Mouse (Mus musculus) olfactory bulb, adult 2 months (tissue): ENCODE data around the gene Iah1. TPM values are rescaled to one million over a fixed set of nuclear protein-coding genes. Genes with fewer than 3 reads are reported as not detected.

Experiments
- H3K27ac ChIP-seq: fragments of 200-500 bp; 2 replicates; pipeline ENCODE4 v1.5.1; 2012; ENCODE audit warnings: low read depth, low read length; ENCODE audit not compliant: insufficient read depth
- H3K4me1 ChIP-seq: fragments of 200-500 bp; 2 replicates; pipeline ENCODE4 v1.6.1; 2012; ENCODE audit warnings: low read length; ENCODE audit not compliant: control insufficient read depth, insufficient read depth
- H3K4me3 ChIP-seq: fragments of 200-500 bp; 2 replicates; pipeline ENCODE4 v1.5.1; 2012; ENCODE audit warnings: mild to moderate bottlenecking, low read depth, low read length, moderate library complexity; ENCODE audit not compliant: insufficient read depth
- CTCF ChIP-seq: fragments of 200-500 bp; IDR thresholded peaks from 2 replicates; pipeline ENCODE4 v1.5.1; 2012; ENCODE audit warnings: low read depth, mild to moderate bottlenecking, low read length, moderate library complexity; ENCODE audit not compliant: insufficient read depth
- POLR2A ChIP-seq: fragments of 200-500 bp; IDR thresholded peaks from 2 replicates; pipeline ENCODE4 v1.6.1; 2012; ENCODE audit warnings: mild to moderate bottlenecking, low read depth, low read length, moderate library complexity; ENCODE audit not compliant: insufficient read depth
- WGBS: fragments of 180-500 bp; shearing (Covaris S2); methylation state at CpG from one replicate; pipeline ENCODE4 v1.1.7; 2018; 5-methylcytosine and 5-hydroxymethylcytosine counted together
- polyA plus RNA-seq: library from polyadenylated mRNA; stranded (reverse); fragments of >200 nt; gene quantifications from 2 replicates; pipeline ENCODE4 v1.2.4, GENCODE M21; 2012; ENCODE audit warnings: low replicate concordance; ENCODE audit not compliant: missing spikeins, insufficient read depth, insufficient read length

Gene Iah1
- polyA plus RNA-seq, 1 experiment = not detected

DNA sequence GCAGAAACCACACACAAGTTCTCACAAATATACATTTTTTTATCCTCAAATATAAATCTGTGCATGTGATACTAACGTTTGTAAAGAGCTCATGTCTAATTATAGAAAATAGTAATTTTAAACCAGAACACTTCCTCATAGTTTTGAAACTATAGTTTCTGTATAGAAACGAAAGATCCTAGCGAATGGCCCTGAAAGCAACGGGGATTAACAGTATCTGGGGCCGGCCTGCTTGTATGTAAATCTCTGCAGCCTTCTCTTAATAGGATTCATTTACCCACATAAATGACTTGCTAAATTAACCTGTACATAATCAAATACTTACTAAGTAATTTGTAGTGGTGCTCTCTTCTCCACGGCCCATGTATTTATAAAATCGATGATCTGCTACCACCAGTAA, 30.8 kb downstream of the Iah1 start:
- 63% methylated on average over 7 of the region's 7 CpGs for WGBS
- TF ChIP-seq CTCF (no peak), POLR2A (no peak)
- Histone ChIP-seq H3K4me1 (no peaks in the 10 kb centered on the region), H3K4me3 (no peak overlapping the region), H3K27ac (no peak overlapping the region)

DNA sequence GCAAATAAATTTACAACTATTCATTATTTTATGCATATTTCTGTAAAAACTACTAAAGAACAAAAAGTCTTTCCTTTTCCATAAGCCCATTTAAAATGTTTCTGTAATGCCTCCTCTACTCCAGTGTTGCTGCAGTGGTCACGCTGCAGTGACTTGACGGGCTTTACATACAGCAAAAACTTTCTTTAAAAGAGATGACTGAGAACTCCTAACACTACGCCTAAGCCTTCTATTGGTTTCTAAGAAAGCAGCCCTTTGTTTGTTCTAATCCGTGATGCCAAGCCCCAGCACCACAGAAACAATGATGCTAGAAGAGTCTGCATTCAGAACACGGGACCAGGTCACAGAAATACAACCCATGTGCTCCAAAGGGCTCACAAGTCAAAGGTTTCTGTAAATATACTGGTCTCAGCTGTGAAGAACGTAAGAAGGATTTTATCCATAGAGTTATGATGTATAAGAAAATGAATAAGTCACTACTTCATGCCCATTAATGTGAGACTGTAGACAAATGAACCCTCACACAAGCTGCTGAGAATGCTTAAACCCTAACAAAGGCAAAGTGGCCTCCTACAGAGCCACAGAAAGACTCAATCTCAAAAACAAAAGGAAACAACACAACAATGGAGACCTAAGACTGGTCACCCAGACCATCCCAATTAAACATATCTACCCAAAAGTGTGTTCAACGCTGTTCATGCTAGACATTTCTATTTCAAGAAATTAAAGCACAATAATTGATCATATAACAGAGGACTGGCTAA, 34.1 kb downstream of the Iah1 start:
- no peak for TF ChIP-seq POLR2A
- no peak for TF ChIP-seq CTCF
- Histone ChIP-seq H3K27ac (no peak overlapping the region), H3K4me1 (no peaks in the 10 kb centered on the region), H3K4me3 (no peak overlapping the region)
- 51% methylated on average over 7 of the region's 7 CpGs for WGBS

DNA sequence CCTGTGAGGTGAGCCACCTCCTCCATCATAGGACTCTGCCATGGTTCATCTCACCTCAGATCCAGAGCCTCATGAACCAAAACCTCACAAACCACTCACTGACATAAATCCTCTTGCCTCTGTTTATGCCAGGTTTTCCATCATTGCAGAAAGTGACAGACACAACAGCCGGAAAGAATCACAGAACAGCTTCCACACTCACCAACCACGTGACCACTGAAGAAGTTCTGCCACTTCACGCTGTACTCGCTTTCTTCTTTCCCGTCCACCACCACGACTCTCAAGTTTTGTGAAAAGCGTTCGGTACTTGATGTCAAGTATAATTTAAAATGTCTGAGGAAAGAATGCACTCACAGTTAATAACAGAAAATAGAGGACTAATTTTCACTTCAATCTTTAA, 37.5 kb downstream of the Iah1 start:
- 95% methylated on average over 8 of the region's 8 CpGs for WGBS
- Histone ChIP-seq H3K27ac (no peak overlapping the region), H3K4me1 (no peaks in the 10 kb centered on the region), H3K4me3 (no peak overlapping the region)
- no peak for TF ChIP-seq CTCF
- no peak for TF ChIP-seq POLR2A

DNA sequence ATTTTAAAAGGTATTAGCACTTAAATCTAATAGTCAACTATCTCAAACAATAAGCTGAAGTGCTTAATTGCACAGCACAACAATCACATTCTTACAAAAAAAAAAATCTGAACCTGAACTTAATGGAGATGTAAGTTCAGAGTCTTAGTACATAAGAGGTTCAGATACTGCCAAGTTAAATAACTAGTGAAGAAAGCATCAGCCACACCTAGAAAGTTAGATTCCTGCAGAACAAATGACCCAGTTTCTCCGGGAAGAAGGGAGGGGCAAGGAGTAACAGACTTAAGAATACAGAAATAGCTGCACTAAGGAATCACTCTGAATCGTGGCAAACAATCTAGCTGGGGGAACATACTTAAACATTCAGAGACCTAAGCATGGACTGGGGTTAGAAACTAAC, 46.5 kb downstream of the Iah1 start:
- peaks cover 6% of the 10 kb centered on the region for H3K4me1 ChIP-seq
- WGBS = 31% methylated on average over 2 of the region's 2 CpGs
- TF ChIP-seq POLR2A = no peak
- no peak for TF ChIP-seq CTCF
- no peak overlapping the region for H3K27ac ChIP-seq
- H3K4me3 ChIP-seq = no peak overlapping the region

DNA sequence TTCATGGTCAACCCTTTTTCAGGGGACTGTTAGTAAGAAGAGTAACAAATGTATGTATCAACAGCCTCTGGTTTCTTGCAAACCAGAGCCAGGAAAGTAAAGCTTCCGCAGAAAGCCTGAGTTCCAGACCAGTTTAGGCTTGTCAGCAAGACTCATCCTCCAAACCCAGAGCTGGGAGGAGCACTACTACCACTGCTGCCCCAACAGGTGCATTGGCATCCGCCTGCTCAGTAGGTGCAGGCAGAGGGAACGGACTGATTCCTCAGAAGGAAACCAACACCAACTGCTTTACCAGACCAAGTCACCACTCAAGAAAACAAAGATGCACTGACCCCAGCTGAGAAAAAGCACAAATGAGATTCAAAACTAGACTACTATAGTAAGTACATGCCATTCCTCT, 47.0 kb downstream of the Iah1 start:
- TF ChIP-seq CTCF = no peak
- no peak for TF ChIP-seq POLR2A
- H3K4me1 ChIP-seq = peaks cover 6% of the 10 kb centered on the region
- 90% methylated on average over 3 of the region's 3 CpGs for WGBS
- H3K27ac ChIP-seq = no peak overlapping the region
- H3K4me3 ChIP-seq = no peak overlapping the region

DNA sequence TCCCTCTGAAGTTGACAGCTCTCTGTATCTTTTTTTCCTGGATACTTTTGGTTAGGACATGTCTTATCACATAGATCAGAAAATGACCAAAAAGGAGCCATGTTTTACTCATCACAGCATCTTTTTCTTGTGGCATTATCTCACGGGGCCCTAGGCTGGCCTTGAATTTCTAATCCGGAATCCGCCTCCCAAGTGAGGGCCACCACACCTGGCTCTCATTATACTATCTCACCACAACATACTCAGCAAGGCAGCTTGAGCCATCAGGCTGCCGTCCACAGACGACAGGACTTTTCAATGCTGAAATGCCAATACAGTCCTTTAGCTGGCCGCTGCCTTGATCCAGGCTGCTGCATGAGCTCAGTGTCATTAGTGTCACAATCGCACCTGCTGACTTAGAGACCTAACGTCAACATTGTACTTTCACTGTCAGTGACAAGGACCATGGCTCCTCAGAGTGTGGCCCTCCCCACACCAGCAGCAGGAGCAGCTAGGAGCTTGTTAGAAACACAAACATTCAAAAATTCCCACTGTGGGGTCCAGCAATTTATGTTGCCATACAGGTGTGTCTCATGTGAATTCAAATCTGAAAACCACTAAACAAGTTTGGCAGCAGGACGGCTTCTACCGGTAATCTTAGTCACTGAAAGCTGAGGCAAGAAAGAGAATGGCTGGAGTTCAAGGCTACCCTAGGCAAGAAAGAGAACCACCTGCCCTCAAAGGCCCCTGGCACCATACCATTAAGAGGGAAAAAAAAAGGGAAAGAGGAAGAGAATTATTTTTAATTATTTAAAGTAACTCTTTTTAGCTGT, 48.6 kb downstream of the Iah1 start:
- WGBS = 84% methylated on average over 10 of the region's 10 CpGs
- H3K4me3 ChIP-seq = no peak overlapping the region
- TF ChIP-seq CTCF = no peak
- no peak for TF ChIP-seq POLR2A
- no peak overlapping the region for H3K27ac ChIP-seq
- H3K4me1 ChIP-seq = peaks cover 8% of the 10 kb centered on the region

DNA sequence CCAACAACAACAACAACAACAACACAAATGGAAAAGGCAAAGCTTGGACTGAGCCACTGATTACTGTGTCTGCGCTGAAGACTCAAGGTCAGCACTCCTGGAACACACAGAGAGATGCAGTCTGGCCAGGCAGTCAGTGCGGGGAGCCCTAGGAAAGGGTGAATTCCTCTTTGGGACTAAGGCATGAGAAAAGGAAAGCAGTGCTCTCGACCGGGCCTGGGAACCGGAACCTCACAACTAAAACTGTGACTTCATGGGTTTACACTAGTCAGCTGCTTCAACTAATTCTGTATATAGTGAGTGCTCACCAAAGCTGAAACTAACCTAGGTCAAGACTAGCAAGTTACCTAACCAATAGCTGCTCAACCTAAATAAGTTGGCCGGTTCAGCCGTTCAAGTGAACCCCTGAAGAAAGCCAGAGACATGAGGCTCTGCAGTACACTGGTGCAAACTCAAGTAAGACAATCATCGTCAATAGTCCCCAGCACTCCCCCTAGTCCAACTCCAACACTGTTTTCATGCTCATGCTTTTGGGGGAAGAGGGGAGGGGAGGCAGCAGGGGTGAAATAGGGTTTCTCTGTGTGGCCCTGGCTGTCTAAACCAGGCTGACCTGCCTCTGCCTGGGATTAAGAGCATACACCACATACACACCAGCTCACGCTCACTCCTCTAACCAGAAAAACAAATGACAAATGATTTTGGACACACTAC, 52.3 kb downstream of the Iah1 start:
- 91% methylated on average over 9 of the region's 9 CpGs for WGBS
- no peak overlapping the region for H3K27ac ChIP-seq
- no peak for TF ChIP-seq POLR2A
- TF ChIP-seq CTCF = no peak
- peaks cover 5% of the 10 kb centered on the region; the same call in 1 of the 2 replicates for H3K4me1 ChIP-seq
- H3K4me3 ChIP-seq = no peak overlapping the region

DNA sequence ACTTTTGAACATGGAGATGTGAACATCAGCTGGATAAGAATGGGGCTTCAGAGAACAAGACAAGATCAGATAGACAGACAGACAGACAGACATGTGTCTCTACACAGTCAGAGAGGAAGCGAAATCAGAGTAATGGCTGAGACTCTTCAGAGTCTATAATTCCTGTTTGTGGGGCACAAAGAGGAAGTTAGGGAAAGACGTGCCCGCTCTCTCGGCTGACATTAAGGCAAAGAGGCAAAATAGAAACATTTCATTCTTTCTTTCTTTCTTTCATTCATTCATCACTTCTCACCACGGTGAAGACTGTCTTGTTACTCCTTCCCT, 52.9 kb downstream of the Iah1 start:
- 88% methylated on average over 5 of the region's 5 CpGs for WGBS
- H3K27ac ChIP-seq = no peak overlapping the region
- no peak for TF ChIP-seq POLR2A
- no peak for TF ChIP-seq CTCF
- peaks cover 5% of the 10 kb centered on the region; the same call in 1 of the 2 replicates for H3K4me1 ChIP-seq
- no peak overlapping the region for H3K4me3 ChIP-seq

DNA sequence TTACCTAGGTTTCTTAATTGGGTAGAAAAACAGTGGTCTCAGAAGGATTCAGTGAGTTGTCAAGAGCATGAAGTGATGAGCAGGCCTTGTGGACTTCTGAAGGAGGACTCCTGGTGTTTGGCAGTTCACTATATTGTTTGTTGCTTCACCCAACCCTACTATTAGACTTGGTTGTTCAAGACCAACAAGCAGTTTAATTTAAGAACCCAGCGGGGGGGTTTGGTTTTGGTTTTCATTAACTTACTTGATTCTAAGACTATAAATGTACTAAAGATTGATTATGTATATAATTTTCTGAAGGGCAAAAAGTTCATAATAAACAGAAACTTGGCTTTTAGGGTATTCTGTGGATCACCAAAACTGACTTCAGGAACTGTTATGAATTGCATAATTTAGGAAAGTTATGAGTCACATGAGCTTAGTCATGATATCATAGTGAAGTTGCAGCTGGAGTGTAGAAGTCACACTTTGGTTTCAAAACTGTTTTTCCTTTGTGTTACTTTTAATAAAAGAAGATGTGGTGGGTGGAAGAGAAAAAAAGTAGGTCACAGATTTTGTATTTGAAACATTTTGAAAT, 53.9 kb downstream of the Iah1 start:
- Histone ChIP-seq H3K4me1 (peaks cover 5% of the 10 kb centered on the region; the same call in 1 of the 2 replicates), H3K27ac (no peak overlapping the region), H3K4me3 (no peak overlapping the region)
- WGBS = 82% methylated on average over 1 of the region's 1 CpGs
- no peak for TF ChIP-seq CTCF
- TF ChIP-seq POLR2A = no peak
